Mouse (Mus musculus): ENCODE data around the gene Faf1.

DNA sequence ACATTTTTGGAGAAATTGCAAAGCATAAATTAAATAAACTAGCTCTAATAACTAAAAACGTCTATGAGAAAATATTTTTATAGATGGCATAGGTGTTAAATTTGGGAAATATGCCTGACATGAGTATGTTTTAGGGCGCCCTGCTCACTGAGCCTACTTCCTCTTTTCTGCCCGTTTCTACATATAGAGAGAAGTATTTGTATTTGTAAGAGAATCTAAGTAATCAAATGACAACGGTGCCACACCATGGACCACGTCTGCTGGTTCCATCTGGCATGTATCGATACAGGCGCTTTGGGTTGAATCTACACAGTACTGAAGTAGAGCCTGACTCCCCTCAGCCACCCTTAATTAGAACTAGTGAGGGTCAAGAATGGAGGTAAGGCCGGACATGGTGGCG lies 37.0 kb upstream of the Faf1 start:
- no peak for TF ChIP-seq FLI1 (IDR thresholded peaks at IDR 0.05; ENCODE audit: low read length)
- no peak for TF ChIP-seq GATA1 (IDR thresholded peaks at IDR 0.05; ENCODE audit: borderline replicate concordance, low read length)

All from megakaryocyte, embryonic 14.5 days (primary cell).